Mouse (Mus musculus) brain, adult 2 months (tissue): ENCODE data around the gene Epm2a.
A peak's percentile ranks its signal among the peaks of the same experiment; 100 is the strongest.

Experiments used
- DNase-seq: peaks from one replicate; pipeline ENCODE4 v3.0.0; 2011; ENCODE audit warnings: low read depth, low spot score

Epm2a gene

DNA sequence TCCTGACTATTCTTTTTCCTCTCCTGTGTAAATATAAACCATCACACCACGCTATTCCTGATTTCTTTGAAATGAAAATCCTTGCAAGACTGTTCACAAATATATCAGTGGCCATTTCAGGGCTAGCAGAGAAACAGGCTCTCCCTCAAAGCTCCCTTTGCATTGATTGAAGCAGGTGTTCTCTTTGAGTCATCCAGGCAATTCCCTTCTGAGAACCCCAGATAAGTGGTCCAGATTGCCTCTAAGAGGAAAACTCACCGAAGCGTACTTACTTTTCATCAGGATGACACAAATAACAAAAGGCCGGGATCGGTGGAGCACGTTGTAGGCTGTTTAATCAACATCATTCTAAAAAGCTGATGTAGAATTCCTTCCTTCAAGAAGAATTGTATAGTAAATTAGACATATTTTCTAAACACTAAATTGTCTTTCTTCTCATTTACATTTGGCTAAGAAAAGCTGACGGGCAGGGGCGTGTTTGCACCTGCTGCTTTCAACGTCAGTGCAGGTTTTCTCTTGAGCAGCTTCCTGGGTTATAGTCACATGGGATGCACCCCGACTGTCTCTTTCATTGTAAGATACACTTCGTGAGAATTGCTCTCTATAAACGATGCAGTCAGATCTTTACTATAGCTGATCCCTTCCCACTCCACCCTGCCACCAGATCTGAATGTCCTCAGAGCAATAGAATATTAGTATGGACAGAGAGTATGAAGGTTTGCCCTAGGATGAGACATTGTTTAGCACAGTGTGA is 86.0 kb downstream of the Epm2a start:
- peak; percentile 34 for DNase-seq

DNA sequence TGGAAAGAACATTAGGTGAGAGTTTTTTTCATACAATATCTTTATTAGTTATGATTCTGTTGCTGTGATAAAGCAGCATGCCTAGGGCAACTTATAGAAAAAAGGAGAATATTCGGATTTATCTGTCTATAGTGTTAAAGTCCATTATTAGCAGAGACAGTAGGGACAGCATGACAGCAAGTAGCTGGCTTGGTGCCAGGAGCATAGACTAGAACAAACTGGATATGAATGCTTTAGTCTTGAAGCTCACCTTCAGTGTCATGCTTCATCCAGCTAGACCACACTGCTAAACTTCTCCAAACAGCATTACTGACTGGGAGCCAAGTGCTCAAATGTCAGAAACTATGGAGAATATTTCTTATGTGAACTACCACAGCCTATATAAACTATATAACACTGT is 93.8 kb downstream of the Epm2a start:
- peak; percentile 27 for DNase-seq

DNA sequence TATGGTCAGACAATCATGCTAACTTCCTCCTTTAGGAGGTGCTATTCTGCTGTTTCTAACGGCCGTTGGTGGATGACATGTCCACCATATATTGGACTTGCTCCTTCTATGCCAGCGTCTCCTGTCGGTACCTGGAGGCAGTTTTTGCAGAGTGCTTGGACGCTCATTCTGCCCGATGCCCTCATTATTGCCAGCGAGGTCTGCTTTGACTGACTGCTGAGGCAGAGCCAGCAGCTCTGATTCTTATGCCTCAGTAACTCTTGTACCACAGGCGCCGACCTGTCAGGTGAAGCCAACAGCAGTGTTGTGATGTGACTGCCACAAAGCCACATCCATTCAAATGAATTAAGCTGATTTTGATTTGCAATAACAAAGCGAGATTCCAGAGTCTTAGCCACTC is 95.3 kb downstream of the Epm2a start:
- DNase-seq: peak; percentile 14

GRCm38 (mm10) chr10:11439342-11439741 is 96.1 kb downstream of the Epm2a start:
- DNase-seq: no peak

- peak; percentile 94 for DNase-seq
Observed at GRCm38 (mm10) chr10:11449556-11450305, 106.5 kb downstream of the Epm2a start.

- DNase-seq: peak; percentile 59
Observed at GRCm38 (mm10) chr10:11452537-11452936, 109.3 kb downstream of the Epm2a start.

- DNase-seq: peak; percentile 8
Observed at GRCm38 (mm10) chr10:11457445-11457844, 114.2 kb downstream of the Epm2a start.

DNA sequence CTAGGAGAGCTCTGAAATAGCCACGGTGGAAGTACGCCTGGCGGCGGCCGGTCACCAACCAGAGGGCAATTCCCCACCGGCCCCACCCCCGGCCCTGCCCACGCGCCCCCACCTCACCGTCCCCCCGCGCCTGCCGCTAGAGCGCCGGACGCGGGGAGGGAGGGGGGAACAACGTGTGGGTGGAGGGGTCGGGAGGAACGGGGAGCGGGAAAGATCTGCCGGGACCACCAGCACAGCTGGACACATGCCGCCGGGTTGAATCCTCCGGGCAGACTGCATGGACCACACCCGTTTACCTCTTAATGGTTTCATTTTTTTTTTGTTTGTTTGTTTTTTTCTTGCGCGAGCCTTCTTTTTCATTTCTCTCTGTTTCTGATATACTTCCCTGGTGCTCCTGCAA is 148.8 kb downstream of the Epm2a start:
- DNase-seq: peak; percentile 97
